Mouse (Mus musculus) R1 (cell line): Measurements from ENCODE around the gene Osgep.
"Not testable (repeated sequence)": the region's sequence is repeated elsewhere in the genome, so short reads cannot be mapped to it uniquely, and the experiment has no call there.

Experiments used
- DNase-seq: peaks from one replicate; pipeline ENCODE4 v3.0.0-alpha.2; 2018; ENCODE audit warnings: low read depth, low spot score

Gene Osgep

GRCm38 (mm10) chr14:50931493-50932020 lies 6.9 kb upstream of the Osgep start:
- no peak for DNase-seq

DNA sequence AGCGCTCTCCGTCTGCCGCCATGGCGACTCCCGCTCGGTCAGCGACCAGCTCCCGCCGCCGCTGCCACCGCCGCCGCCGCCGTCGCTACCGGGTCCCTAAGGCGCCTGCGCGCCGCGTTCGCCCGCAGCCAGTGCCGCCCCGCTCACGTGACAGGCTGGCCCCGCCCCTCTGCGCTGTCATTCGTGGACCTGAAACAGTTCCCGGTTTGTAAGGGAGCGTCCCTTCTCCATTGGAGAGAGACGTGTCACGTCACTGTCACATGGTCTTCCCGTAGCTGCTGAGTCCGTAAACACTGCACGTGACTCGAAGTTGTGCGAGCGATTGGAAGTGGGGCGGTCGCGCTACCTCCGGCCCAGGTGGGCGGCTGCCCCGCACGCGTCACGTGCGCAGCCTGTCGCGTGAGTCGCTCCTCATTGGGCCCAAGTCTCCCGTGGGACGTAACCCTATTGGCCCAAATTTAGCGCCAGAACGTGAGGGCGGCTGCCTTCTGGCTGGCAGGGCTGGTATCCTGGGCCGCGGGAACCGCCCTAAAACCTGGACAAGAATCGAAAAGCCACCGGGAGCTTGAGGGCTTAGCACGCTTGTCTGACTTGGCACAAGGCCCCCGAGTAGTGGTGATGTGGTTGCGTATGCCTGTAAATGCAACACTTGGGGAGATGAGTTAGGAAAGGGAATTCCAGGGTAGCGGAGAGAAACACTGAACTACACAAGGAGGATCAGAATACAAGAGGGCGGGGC lies 6.2 kb upstream of the Osgep start, which contains the start of the genes Pip4p1 and Pnp:
TSS of gene Pip4p1 (minus strand) at position 103 of the 739 bp plus-strand sequence.
TSS of gene Pnp (plus strand) at position 329 of the 739 bp plus-strand sequence.
- peak; percentile 100 for DNase-seq

- peak; percentile 72 for DNase-seq
Observed at GRCm38 (mm10) chr14:50930377-50930753, 5.7 kb upstream of the Osgep start.

DNA sequence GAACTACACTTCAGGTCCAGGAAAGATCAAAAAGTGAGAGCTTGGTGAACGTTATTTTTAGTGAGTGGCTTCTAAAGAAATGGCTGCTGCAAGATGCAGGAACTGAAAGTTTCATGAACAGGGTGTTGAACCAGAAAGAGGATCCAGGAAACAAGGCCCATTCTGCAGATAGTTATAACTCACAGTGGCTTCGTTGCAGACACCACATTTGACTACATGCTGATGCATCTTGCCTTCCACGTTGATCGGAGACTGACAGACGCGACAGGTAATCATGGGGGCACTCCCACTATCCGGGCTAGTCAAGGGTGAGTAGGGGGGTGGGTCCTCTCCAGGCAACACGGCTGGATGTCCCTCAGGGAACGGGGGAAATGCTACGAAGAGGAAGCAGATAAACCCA lies 5.3 kb upstream of the Osgep start:
- no peak for DNase-seq

DNA sequence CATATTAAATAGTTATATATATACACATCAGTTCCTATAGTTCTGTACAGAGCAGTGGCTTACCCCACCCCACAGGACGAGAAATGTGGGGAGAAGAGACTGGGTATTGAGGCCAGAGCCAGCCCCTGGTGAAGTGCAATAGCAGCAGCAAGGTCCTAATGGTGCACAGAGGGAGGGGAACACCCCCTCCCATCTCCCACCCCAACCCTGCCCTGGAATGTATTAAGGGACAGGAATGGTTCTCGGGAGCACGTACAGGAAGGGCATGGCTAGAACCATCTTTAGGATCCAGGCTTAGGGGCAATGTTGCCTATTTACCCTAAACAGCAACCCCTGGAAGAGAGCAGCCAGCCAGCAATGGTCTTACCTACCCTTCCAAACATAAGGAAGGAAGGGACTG lies 2.7 kb upstream of the Osgep start:
- peak; percentile 66 for DNase-seq

DNA sequence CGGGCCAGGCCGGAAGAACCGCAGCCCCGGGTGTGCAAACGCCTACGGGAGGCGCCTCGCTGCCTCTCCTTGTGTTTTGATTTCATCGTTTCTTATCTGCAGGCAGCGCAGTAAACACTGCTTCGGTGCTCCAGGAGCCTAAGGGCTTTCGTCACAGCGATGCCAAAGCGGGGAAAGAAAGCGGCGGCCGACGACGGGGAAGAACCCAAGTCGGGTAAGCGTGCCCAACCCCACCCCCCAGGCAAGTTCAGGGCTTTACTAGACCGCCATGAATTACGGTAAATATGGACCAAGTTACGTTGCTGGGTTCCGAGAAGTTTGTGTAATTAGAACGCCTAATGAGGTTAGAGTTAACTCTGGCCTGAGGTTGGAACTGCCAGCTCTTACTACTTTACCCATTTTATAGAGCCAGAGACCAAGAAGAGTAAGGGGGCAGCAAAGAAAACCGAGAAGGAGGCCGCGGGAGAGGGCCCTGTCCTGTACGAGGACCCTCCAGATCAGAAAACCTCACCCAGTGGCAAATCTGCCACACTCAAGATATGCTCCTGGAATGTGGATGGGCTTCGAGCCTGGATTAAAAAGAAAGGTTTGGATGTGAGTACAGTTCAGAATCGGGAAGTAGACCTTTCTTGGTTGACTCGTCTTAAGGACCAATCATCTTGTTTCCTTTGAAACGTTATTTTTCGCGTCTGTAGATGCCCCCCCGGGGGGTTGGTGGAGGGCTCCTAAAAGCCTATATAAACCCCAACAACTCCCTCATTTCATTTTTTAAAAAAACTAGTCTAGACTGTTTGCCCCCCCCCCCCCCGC lies 623 bp upstream of the Osgep start:
- DNase-seq = peak; percentile 35

DNA sequence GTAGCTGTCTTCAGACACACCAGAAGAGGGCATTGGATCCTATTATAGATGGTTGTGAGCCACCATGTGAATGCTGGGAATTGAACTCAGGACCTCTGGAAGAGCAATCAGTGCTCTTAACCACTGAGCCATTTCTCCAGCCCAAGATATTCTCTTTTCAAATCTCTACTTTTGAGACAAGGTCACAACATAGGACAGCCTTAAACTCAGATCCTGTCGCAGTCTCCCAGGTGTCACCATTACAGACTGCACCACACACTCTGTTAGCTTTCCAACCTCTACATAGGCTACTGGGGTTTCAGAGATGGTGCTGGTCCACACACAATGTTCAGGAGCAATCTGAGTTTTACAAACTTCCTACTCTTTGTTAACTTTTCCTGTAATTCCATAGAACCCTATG lies 1.3 kb downstream of the Osgep start:
- DNase-seq = not testable (repeated sequence)

DNA sequence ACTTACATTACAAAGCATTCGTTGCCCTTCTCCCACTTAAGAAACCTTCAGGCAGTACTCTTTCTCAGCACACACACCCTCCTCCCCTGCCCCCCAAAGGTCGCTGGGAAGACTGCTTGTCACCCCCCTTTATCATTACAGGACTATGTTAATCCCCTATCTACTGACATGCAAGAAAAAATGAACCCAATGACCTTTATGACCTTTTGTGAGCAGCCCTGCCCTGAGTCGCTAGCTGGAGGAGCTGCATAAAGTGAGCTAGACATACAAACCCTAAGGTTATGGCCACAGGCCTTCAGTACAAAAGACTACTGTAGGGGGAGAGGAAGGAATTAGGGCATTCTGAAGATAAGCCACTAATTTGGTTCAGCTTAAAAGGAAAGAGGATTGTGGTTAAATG lies 13.3 kb downstream of the Osgep start:
- peak; percentile 84 for DNase-seq

- no peak for DNase-seq
Observed at GRCm38 (mm10) chr14:50908126-50908525, 16.6 kb downstream of the Osgep start.

DNA sequence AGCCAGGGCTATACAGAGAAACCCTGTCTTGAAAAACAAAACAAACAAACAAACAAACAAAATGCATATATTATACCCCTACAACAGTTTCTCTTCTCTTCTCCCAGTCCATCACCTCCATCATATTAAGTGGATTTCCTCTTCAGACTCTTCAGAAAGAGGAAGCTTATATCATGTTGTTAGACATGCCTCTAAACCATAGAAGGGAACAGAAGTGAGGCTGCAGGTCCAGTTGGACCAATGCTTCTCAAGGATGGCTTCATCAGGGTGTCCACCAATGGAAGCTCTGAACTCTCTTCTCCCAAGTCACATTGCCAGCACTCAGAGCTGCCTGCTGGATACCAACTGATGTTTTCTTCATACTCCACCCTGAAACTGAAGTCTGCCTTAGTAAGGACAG lies 19.4 kb downstream of the Osgep start:
- not testable (repeated sequence) for DNase-seq

- no peak for DNase-seq
Observed at GRCm38 (mm10) chr14:50904828-50905129, 19.9 kb downstream of the Osgep start.

- peak; percentile 48 for DNase-seq
Observed at GRCm38 (mm10) chr14:50903973-50904827, 20.5 kb downstream of the Osgep start.

GRCm38 (mm10) chr14:50897992-50898391 lies 26.7 kb downstream of the Osgep start:
- not testable (repeated sequence) for DNase-seq

DNA sequence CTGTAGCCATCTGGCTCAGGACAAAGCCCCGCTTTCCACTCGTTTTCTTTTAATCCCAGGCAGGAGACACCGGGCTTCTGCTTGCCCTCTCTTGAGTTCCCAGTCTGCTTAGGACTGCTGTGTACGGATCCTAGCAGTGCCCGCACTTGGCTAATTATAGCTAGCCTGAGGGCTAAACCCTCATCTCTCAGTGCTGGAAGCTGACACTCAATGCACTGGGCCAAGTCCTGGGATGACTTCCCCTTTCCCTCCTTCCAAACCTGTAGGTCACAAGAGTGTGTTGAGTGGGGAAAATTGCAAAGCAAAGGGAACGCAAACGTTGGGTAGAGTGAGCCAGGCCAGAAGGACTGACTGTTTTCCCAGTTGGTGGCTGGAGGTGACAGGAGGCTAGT lies 27.3 kb downstream of the Osgep start, which contains the start of gene Klhl33:
TSS of gene Klhl33 (minus strand) at position 134 of the 392 bp plus-strand sequence.
- peak; percentile 16 for DNase-seq

- DNase-seq = peak; percentile 50
Observed at GRCm38 (mm10) chr14:50896747-50897373, 27.8 kb downstream of the Osgep start.

GRCm38 (mm10) chr14:50895985-50896746 lies 28.5 kb downstream of the Osgep start:
- DNase-seq = peak; percentile 32

DNA sequence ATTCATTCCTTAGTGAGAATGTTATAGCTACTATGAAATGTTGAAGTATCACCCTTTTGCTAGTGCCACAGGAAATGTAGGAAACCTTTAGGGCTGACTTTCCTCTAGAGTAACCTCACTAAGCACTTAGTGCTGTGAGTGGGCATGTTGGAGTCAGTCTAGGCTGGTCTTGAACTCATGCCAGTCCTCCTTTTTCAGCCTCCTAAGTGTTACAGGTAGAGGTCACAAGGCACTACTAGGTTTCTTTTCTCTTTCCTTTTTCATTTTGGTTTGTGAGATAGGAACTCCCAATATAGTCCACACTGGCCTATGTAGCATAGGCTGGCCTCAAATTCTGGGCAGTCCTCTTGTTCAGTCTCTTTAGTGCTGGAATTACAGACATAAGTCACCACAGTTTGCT lies 29.3 kb downstream of the Osgep start:
- DNase-seq = no peak

DNA sequence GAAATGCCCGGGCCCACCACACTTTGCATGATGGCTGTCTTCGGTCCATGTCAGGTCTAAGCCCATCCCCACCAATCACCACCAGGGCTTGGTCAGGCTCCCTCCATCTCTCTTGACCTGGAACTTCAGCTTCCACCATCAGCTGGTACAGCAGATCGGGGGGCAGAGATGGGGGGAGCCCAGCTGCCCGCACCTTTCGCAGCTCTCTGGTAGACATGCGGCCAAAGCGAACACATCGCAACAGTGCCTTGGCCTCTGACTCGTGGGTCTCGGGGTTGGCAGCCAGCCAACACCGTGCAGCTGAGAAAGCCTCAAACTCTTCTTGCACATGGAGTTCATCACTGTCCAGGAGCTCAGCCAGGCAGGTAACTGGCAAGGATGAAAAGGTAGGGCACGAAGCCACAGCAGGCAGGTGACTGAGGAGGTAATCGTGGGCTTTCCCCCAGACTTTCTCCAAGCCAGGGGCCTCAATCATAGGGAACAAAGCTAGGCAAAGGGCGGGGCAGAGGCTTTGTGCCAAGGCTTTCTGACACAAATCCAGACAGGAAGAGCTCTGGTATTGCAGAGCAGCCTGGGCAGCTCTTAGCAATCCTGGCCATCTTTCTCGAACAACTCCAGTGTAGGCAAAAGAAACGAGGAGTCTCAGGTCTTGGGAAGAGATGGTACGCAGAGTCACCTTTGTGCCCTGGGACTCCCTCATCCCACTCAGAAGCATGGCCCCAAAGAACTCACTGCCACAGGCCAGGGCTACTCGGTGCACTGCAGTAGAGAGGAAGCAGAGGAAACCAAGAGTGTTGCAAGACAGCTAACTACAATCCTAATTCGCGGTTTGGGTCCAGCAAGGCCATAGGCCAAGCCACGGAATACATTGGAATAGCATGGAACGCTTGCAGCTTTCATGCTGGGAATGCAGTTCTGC lies 31.9 kb downstream of the Osgep start:
- DNase-seq = peak; percentile 28

GRCm38 (mm10) chr14:50892091-50892490 lies 32.6 kb downstream of the Osgep start:
- DNase-seq = no peak
